Mouse (Mus musculus): ENCODE results near the gene Mdm2. TPM values are rescaled to one million over a fixed set of nuclear protein-coding genes. Genes with fewer than 3 reads are reported as not detected.

Mdm2 gene
- polyA plus RNA-seq, 1 experiment from 2014 or later = 14.8 TPM

GRCm38 (mm10) chr10:117664926-117665209, 45.7 kb downstream of the Mdm2 start:
- no peak overlapping the region for H3K4me3 ChIP-seq (ENCODE audit: low read depth, low read length)

DNA sequence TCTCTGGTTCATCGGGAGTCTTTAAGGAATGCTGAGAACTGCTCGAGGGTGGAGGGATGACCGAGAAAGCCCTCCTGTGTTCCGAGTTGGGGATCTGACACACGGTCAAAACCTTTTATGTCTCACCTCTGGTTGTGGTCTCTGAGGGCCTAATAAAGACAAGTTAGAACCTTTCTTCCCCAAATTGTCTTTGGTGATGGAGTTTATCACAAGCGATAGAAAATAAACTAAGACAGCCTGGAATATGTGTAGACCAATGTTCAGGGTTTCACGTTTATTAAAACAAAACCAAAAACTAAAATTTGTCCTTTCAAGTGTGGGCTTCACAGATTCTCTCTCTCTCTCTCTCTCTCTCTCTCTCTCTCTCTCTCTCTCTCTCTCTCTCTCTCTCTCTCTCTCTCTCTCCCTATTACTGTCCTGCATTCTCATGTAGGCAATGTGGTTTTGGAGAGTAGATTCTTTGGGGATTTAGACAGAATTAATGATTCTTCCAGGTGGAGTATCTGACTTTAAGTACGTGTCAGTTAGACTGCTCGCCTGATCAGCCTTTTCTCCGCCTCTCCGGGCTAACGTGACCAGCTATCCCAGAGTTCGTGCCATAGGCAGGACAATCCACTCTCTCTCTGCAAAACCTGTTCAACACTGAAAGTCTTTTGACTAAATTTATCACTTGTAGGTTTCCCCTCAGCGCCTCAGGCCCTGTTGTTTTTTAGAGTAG, 46.2 kb downstream of the Mdm2 start:
- no peaks in the 10 kb centered on the region for H3K27me3 ChIP-seq (ENCODE audit: control insufficient read depth, insufficient read depth, low read length)
- H3K27ac ChIP-seq (replicated peaks) = peak overlapping the region; percentile 85
- TF ChIP-seq CTCF (IDR thresholded peaks at IDR 0.05; ENCODE audit: low read depth) (no peak), EP300 (optimal IDR thresholded peaks at IDR 0.05) (no peak)
- 38% methylated on average over 14 of the region's 14 CpGs for WGBS
- no peaks in the 10 kb centered on the region for H3K36me3 ChIP-seq (ENCODE audit: control insufficient read depth, insufficient read depth, low read length)
- H3K9me3 ChIP-seq (ENCODE audit: control insufficient read depth, low read length) = no peaks in the 10 kb centered on the region
- DNase-seq (ENCODE audit: low spot score) (no peak), ATAC-seq (ENCODE audit: low FRiP score, low TSS enrichment) (no peak)
- 0 out of 2 replicates have a peak, but pooled peaks cover 2% of the 10 kb centered on the region for H3K4me1 ChIP-seq (replicated peaks; ENCODE audit: control insufficient read depth, insufficient read depth)
- H3K9ac ChIP-seq (ENCODE audit: low read length) = no peak overlapping the region
- H3K4me2 ChIP-seq (replicated peaks; ENCODE audit: low read depth) = peak overlapping the region; percentile 47
- 0 out of 2 replicates have a peak overlapping the region, but pooled peaks have one; percentile 6 for H3K4me3 ChIP-seq (ENCODE audit: low read depth, low read length)

More at GRCm38 (mm10) chr10:117664926-117665209, 45.7 kb downstream of the Mdm2 start:
- H3K9ac ChIP-seq (ENCODE audit: low read length) = no peak overlapping the region
- no peaks in the 10 kb centered on the region for H3K27me3 ChIP-seq (ENCODE audit: control insufficient read depth, insufficient read depth, low read length)
- ATAC-seq (ENCODE audit: low FRiP score, low TSS enrichment) = no peak
- TF ChIP-seq CTCF (IDR thresholded peaks at IDR 0.05; ENCODE audit: low read depth) (no peak), EP300 (optimal IDR thresholded peaks at IDR 0.05) (no peak)
- no peak overlapping the region for H3K27ac ChIP-seq (replicated peaks)
- H3K4me1 ChIP-seq (replicated peaks; ENCODE audit: control insufficient read depth, insufficient read depth) = 0 out of 2 replicates have a peak, but pooled peaks cover 2% of the 10 kb centered on the region
- H3K4me2 ChIP-seq (replicated peaks; ENCODE audit: low read depth) = no peak overlapping the region
- DNase-seq (ENCODE audit: low spot score) = no peak
- H3K36me3 ChIP-seq (ENCODE audit: control insufficient read depth, insufficient read depth, low read length) = no peaks in the 10 kb centered on the region
- no peaks in the 10 kb centered on the region for H3K9me3 ChIP-seq (ENCODE audit: control insufficient read depth, low read length)

DNA sequence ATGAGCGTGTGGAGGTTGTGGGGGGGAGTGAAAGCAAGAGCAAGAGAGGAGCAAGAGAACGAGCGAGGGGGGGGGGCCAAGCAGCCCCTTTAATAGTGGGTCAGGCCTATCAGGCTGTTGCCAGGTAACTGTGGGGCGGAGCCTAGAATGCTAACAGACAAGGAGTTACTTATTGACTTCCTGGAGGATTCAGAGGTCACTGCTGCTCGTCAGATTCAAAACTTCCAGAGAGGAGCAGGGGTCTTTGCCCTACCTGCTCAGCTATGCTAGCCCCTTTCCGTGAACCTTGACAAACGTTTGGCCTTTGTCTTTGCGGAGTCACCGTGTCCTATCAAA, 46.7 kb downstream of the Mdm2 start:
- ATAC-seq (ENCODE audit: low FRiP score, low TSS enrichment) = peak; percentile 81

GRCm38 (mm10) chr10:117663056-117663864, 47.3 kb downstream of the Mdm2 start:
- H3K36me3 ChIP-seq (ENCODE audit: control insufficient read depth, insufficient read depth, low read length) = no peaks in the 10 kb centered on the region
- 0 out of 2 replicates have a peak overlapping the region, but pooled peaks have one; percentile 6 for H3K4me3 ChIP-seq (ENCODE audit: low read depth, low read length)
- ATAC-seq (ENCODE audit: low FRiP score, low TSS enrichment) (peak; percentile 92), DNase-seq (ENCODE audit: low spot score) (peak; percentile 86)
- peak; percentile 63 for TF ChIP-seq EP300 (optimal IDR thresholded peaks at IDR 0.05)
- TF ChIP-seq CTCF (IDR thresholded peaks at IDR 0.05; ENCODE audit: low read depth) = no peak
- H3K27me3 ChIP-seq (ENCODE audit: control insufficient read depth, insufficient read depth, low read length) = no peaks in the 10 kb centered on the region
- H3K4me2 ChIP-seq (replicated peaks; ENCODE audit: low read depth) = peak overlapping the region; percentile 47
- WGBS = 44% methylated on average over 14 of the region's 14 CpGs
- H3K27ac ChIP-seq (replicated peaks) = peak overlapping the region; percentile 85
- H3K9me3 ChIP-seq (ENCODE audit: control insufficient read depth, low read length) = no peaks in the 10 kb centered on the region
- H3K4me1 ChIP-seq (replicated peaks; ENCODE audit: control insufficient read depth, insufficient read depth) = 0 out of 2 replicates have a peak, but pooled peaks cover 2% of the 10 kb centered on the region
- no peak overlapping the region for H3K9ac ChIP-seq (ENCODE audit: low read length)

More for the DNA sequence above, 46.7 kb downstream of the Mdm2 start:
- DNase-seq (ENCODE audit: low spot score) = peak; percentile 87
- 20% methylated on average over 9 of the region's 9 CpGs for WGBS
- no peaks in the 10 kb centered on the region for H3K27me3 ChIP-seq (ENCODE audit: control insufficient read depth, insufficient read depth, low read length)
- no peak for TF ChIP-seq EP300 (optimal IDR thresholded peaks at IDR 0.05)
- TF ChIP-seq CTCF (IDR thresholded peaks at IDR 0.05; ENCODE audit: low read depth) = no peak
- H3K9me3 ChIP-seq (ENCODE audit: control insufficient read depth, low read length) = no peaks in the 10 kb centered on the region
- peak overlapping the region; percentile 85 for H3K27ac ChIP-seq (replicated peaks)
- H3K4me3 ChIP-seq (ENCODE audit: low read depth, low read length) = 0 out of 2 replicates have a peak overlapping the region, but pooled peaks have one; percentile 6
- H3K4me1 ChIP-seq (replicated peaks; ENCODE audit: control insufficient read depth, insufficient read depth) = 0 out of 2 replicates have a peak, but pooled peaks cover 2% of the 10 kb centered on the region
- H3K36me3 ChIP-seq (ENCODE audit: control insufficient read depth, insufficient read depth, low read length) = no peaks in the 10 kb centered on the region
- no peak overlapping the region for H3K9ac ChIP-seq (ENCODE audit: low read length)
- H3K4me2 ChIP-seq (replicated peaks; ENCODE audit: low read depth) = peak overlapping the region; percentile 47

DNA sequence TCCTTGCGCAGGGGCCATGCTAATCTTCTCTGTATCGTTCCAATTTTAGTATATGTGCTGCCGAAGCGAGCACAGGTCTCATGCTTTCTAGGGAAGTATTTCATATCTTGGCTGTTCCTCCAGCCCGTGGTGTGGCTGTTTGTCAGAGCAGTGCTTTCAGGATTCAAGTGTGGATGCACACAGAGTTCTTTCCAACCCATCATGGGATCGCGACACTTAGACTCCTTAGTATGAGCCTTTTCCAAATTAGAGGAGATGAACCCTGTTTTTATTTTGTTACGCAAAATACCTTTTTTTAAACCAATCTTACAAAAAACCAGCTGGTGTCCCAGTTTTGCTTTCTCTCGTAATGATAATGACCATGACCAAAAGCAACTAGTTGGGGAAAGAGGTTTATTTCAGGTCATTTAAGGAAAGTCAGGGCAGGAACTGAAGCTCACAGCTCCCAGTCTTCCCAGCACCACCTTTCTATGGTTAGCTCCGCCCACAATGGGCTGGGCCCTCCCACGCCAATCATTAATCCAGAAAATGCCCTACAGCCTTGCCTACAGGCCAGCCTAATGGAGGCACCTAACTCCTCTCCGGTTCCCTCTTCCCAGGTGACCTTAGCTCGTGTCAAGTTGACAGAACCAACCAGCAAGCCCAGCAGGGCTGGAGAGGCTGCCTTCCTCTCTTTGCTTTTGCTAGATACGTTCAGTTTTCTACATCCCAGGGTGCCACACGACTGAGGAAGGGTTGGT, 48.1 kb downstream of the Mdm2 start:
- DNase-seq (ENCODE audit: low spot score) (peak; percentile 81), ATAC-seq (ENCODE audit: low FRiP score, low TSS enrichment) (peak; percentile 87)
- H3K9me3 ChIP-seq (ENCODE audit: control insufficient read depth, low read length) = no peaks in the 10 kb centered on the region
- TF ChIP-seq CTCF (IDR thresholded peaks at IDR 0.05; ENCODE audit: low read depth) (no peak), EP300 (optimal IDR thresholded peaks at IDR 0.05) (no peak)
- 67% methylated on average over 15 of the region's 15 CpGs for WGBS
- peak overlapping the region; percentile 85 for H3K27ac ChIP-seq (replicated peaks)
- no peaks in the 10 kb centered on the region for H3K27me3 ChIP-seq (ENCODE audit: control insufficient read depth, insufficient read depth, low read length)
- no peaks in the 10 kb centered on the region for H3K36me3 ChIP-seq (ENCODE audit: control insufficient read depth, insufficient read depth, low read length)
- H3K9ac ChIP-seq (ENCODE audit: low read length) = no peak overlapping the region
- 0 out of 2 replicates have a peak, but pooled peaks cover 2% of the 10 kb centered on the region for H3K4me1 ChIP-seq (replicated peaks; ENCODE audit: control insufficient read depth, insufficient read depth)
- H3K4me2 ChIP-seq (replicated peaks; ENCODE audit: low read depth) = 0 out of 2 replicates have a peak overlapping the region, but pooled peaks have one; percentile 2
- H3K4me3 ChIP-seq (ENCODE audit: low read depth, low read length) = no peak overlapping the region

Measured in stomach, postnatal 0 days (tissue).